Comparison of ENCODE assay signal across 24 mouse cellular contexts in the genomic region with DNA sequence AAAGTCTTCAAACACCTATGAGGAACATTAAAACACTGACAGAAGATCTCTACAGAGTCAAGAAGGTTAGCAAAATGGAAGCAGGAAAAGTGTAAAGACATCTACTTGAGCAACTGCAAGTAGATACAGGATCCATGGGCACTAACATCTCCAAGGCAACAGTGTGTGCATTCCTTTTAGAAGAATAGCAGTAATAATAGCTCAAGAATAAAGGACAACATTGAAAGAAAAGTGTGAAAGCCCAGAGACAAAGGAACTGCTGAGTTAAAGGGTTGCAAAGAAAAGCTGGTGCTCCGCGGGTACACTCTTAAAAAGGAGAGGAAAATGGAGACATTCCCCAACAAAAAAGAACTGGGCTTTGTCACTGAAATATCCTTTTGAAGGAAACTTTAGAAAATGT.
DNase-seq lines count a peak whose midpoint lies in the region; ATAC-seq lines count a peak whose summit lies in the region.
"Had no signal": no experiment of that assay in that cellular context is flagged by ENCODE, and none has a peak within 500 bp of the region (broad histone marks: within the 10 kb centered on the region; RNA-seq: fewer than 3 reads in every experiment).

No protein-coding gene starts in this region.

- H3K4me1 ChIP-seq in embryonic facial prominence, embryonic 11.5 days (ENCODE audit: control insufficient read depth, insufficient read depth, low read length), result no peaks in the 10 kb centered on the region
- no peaks in the 10 kb centered on the region for H3K4me1 ChIP-seq in embryonic facial prominence, embryonic 10.5 days
- no peaks in the 10 kb centered on the region for H3K4me1 ChIP-seq in midbrain, embryonic 11.5 days (ENCODE audit: control insufficient read depth, insufficient read depth, low read length)
- H3K4me1 ChIP-seq in midbrain, embryonic 15.5 days, result no peaks in the 10 kb centered on the region
- H3K4me1 ChIP-seq: embryonic facial prominence, embryonic 15.5 days; heart, embryonic 10.5 days; intestine, embryonic 15.5 days had no signal

- no peaks in the 10 kb centered on the region for H3K36me3 ChIP-seq in embryonic facial prominence, embryonic 11.5 days (replicated peaks; ENCODE audit: control insufficient read depth, insufficient read depth, low read depth, low read length)
- no peaks in the 10 kb centered on the region for H3K36me3 ChIP-seq in embryonic facial prominence, embryonic 10.5 days (replicated peaks)
- H3K36me3 ChIP-seq in midbrain, embryonic 11.5 days (ENCODE audit: control insufficient read depth, insufficient read depth, low read length), result no peaks in the 10 kb centered on the region
- H3K36me3 ChIP-seq in midbrain, embryonic 15.5 days (replicated peaks), result no peaks in the 10 kb centered on the region
- H3K36me3 ChIP-seq: embryonic facial prominence, embryonic 15.5 days; forebrain, embryonic 10.5 days; G1E; heart, embryonic 10.5 days; intestine, embryonic 15.5 days had no signal

- no peak overlapping the region for H3K4me2 ChIP-seq in embryonic facial prominence, embryonic 11.5 days (ENCODE audit: low read depth, low read length)
- no peak overlapping the region for H3K4me2 ChIP-seq in midbrain, embryonic 11.5 days
- H3K4me2 ChIP-seq in midbrain, embryonic 15.5 days, result no peak overlapping the region
- H3K4me2 ChIP-seq: embryonic facial prominence, embryonic 15.5 days; hindbrain, embryonic 14.5 days; intestine, embryonic 15.5 days had no signal

- H3K27me3 ChIP-seq in embryonic facial prominence, embryonic 11.5 days (ENCODE audit: control insufficient read depth, insufficient read depth, low read length), result no peaks in the 10 kb centered on the region
- no peaks in the 10 kb centered on the region for H3K27me3 ChIP-seq in embryonic facial prominence, embryonic 10.5 days (replicated peaks; ENCODE audit: low read depth, poor library complexity, severe bottlenecking)
- H3K27me3 ChIP-seq in midbrain, embryonic 11.5 days (ENCODE audit: control insufficient read depth, insufficient read depth, low read length), result no peaks in the 10 kb centered on the region
- no peaks in the 10 kb centered on the region for H3K27me3 ChIP-seq in midbrain, embryonic 15.5 days (replicated peaks)
- H3K27me3 ChIP-seq: embryonic facial prominence, embryonic 15.5 days; intestine, embryonic 15.5 days had no signal

- no peak overlapping the region for H3K4me3 ChIP-seq in embryonic facial prominence, embryonic 11.5 days (ENCODE audit: low read depth, low read length)
- no peak overlapping the region for H3K4me3 ChIP-seq in embryonic facial prominence, embryonic 10.5 days
- H3K4me3 ChIP-seq in midbrain, embryonic 11.5 days (ENCODE audit: low read depth, low read length), result no peak overlapping the region
- no peak overlapping the region for H3K4me3 ChIP-seq in midbrain, embryonic 15.5 days
- H3K4me3 ChIP-seq: embryonic facial prominence, embryonic 15.5 days; erythroblast, embryonic 14.5 days; forebrain, embryonic 10.5 days; heart, embryonic 10.5 days; intestine, embryonic 15.5 days had no signal

- 51% methylated on average over 2 of the region's 2 CpGs for WGBS in embryonic facial prominence, embryonic 11.5 days
- WGBS in embryonic facial prominence, embryonic 10.5 days, result 54% methylated on average over 2 of the region's 2 CpGs
- 17% methylated on average over 2 of the region's 2 CpGs for WGBS in midbrain, embryonic 11.5 days
- WGBS in midbrain, embryonic 15.5 days, result 4% methylated on average over 2 of the region's 2 CpGs

- H3K9ac ChIP-seq in embryonic facial prominence, embryonic 11.5 days (replicated peaks; ENCODE audit: low read length), result no peak overlapping the region
- H3K9ac ChIP-seq in midbrain, embryonic 11.5 days (ENCODE audit: low read length), result no peak overlapping the region
- H3K9ac ChIP-seq in midbrain, embryonic 15.5 days, result no peak overlapping the region
- H3K9ac ChIP-seq: embryonic facial prominence, embryonic 15.5 days; hindbrain, embryonic 14.5 days; intestine, embryonic 15.5 days had no signal

- H3K27ac ChIP-seq in embryonic facial prominence, embryonic 11.5 days (replicated peaks; ENCODE audit: low read depth, low read length), result no peak overlapping the region
- H3K27ac ChIP-seq in embryonic facial prominence, embryonic 10.5 days (replicated peaks), result no peak overlapping the region
- no peak overlapping the region for H3K27ac ChIP-seq in midbrain, embryonic 11.5 days (ENCODE audit: low read depth, low read length)
- no peak overlapping the region for H3K27ac ChIP-seq in midbrain, embryonic 15.5 days
- H3K27ac ChIP-seq: embryonic facial prominence, embryonic 15.5 days; forebrain, embryonic 10.5 days; heart, embryonic 10.5 days; hindbrain, embryonic 14.5 days; intestine, embryonic 15.5 days had no signal

- peak; percentile 10 for DNase-seq in embryonic facial prominence, embryonic 11.5 days (ENCODE audit: low spot score)
- no peak for DNase-seq in embryonic facial prominence, embryonic 10.5 days (ENCODE audit: low spot score)
- no peak for DNase-seq in midbrain, embryonic 11.5 days (ENCODE audit: low spot score, missing footprints)
- DNase-seq in embryo, embryonic 10 days (ENCODE audit: low spot score), result peak; percentile 67
- peak; percentile 15 for DNase-seq in mesoderm, embryonic 11.5 days (ENCODE audit: low read depth, low spot score)
- no peak for DNase-seq in heart, adult 8-10 months (ENCODE audit: low spot score)
- DNase-seq: adrenal gland, postnatal 10 days; B cell, adult 2 months; cerebellum, adult 11-12 months; cerebellum, adult 9-10 months; cerebellum, postnatal 25 days; gastrocnemius, postnatal 36 days; heart, adult 11 months; heart, postnatal 10 days; heart, postnatal 4 days had no signal

- ATAC-seq in embryonic facial prominence, embryonic 11.5 days (replicated peaks; ENCODE audit: insufficient number of reproducible peaks, low FRiP score, low TSS enrichment, low read depth), result no peak
- peak; percentile 73 for ATAC-seq in midbrain, embryonic 11.5 days (ENCODE audit: low FRiP score)
- no peak for ATAC-seq in midbrain, embryonic 15.5 days (replicated peaks)
- ATAC-seq: CD4-positive, CD25-positive, alpha-beta regulatory T cell, adult 4 months; intestine, embryonic 15.5 days had no signal

- H3K9me3 ChIP-seq in embryonic facial prominence, embryonic 11.5 days (replicated peaks; ENCODE audit: control insufficient read depth, low read length), result no peaks in the 10 kb centered on the region
- H3K9me3 ChIP-seq in embryonic facial prominence, embryonic 10.5 days, result no peaks in the 10 kb centered on the region
- H3K9me3 ChIP-seq in midbrain, embryonic 11.5 days (ENCODE audit: control insufficient read depth, low read length), result no peaks in the 10 kb centered on the region
- no peaks in the 10 kb centered on the region for H3K9me3 ChIP-seq in midbrain, embryonic 15.5 days
- H3K9me3 ChIP-seq: embryonic facial prominence, embryonic 15.5 days; forebrain, embryonic 10.5 days; G1E; heart, embryonic 10.5 days; intestine, embryonic 15.5 days had no signal

Comparison
In these comparisons a context has a peak if more than half of its experiments do, and no peak if none do; other contexts are left out.
1. DNase-seq: peak in embryonic facial prominence, embryonic 11.5 days (single experiment), embryo, embryonic 10 days (single experiment) and mesoderm, embryonic 11.5 days (single experiment); none in embryonic facial prominence, embryonic 10.5 days (single experiment), midbrain, embryonic 11.5 days (single experiment) and heart, adult 8-10 months (single experiment).